8 mouse cellular contexts compared by ENCODE assay signal in the genomic region with DNA sequence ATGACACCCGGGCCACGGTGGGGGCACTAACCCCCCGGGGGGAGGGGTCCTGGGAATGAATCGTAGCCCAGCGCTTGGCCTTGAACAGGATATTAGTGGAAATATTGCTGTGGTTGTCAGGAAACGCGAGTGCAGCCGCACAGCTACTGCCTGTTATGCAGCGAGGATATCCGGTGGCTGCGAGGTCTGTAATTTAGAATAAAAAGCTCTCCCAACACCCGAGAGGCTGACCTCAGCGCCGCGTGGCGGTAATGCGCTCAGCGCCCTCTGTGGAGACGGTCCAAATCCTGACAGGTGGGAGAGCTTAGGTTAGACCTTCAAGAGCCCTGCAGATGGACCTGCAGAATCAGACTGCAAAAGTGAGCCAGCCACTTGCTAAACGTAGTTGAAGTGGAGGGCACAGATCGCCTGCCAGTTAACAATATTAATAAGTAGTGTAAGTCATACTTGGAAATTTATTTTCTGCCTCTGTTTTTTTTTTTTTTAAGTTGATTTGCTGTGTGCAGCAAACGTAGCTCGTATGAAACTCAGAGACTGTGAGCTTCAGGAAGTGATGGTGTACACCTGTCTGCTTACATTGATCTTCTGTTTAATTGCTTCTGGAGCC. TPM values are rescaled to one million over a fixed set of nuclear protein-coding genes. Genes with fewer than 3 reads are reported as not detected.
DNase-seq lines count a peak whose midpoint lies in the region; ATAC-seq and TF ChIP-seq lines count a peak whose summit lies in the region.

No protein-coding gene starts in this region.

- H3K27me3 ChIP-seq in embryonic facial prominence, embryonic 14.5 days (replicated peaks; ENCODE audit: control insufficient read depth, insufficient read depth, low read length), result no peaks in the 10 kb centered on the region
- 0 out of 2 replicates have a peak, but pooled peaks cover 3% of the 10 kb centered on the region for H3K27me3 ChIP-seq in midbrain, embryonic 15.5 days (replicated peaks)

- peak overlapping the region; percentile 59 to 64 for H3K4me3 ChIP-seq in ES-E14 (ENCODE audit: insufficient read depth in 1 of 2, low read depth in 1 of 2, low read length in 2 of 2, poor library complexity in 1 of 2, severe bottlenecking in 1 of 2)
- peak overlapping the region; percentile 90 for H3K4me3 ChIP-seq in embryonic facial prominence, embryonic 14.5 days (ENCODE audit: low read depth, low read length)
- H3K4me3 ChIP-seq in midbrain, embryonic 15.5 days, result peak overlapping the region; percentile 91

- H3K9ac ChIP-seq in ES-E14 (ENCODE audit: insufficient read depth, low read depth, low read length, poor library complexity, severe bottlenecking), result peak overlapping the region; percentile 68
- H3K9ac ChIP-seq in embryonic facial prominence, embryonic 14.5 days (ENCODE audit: low read depth, low read length), result peak overlapping the region; percentile 93
- H3K9ac ChIP-seq in midbrain, embryonic 15.5 days, result peak overlapping the region; percentile 88

- no peaks in the 10 kb centered on the region for H3K4me1 ChIP-seq in ES-E14 (ENCODE audit: control insufficient read depth in 2 of 2, insufficient read depth in 2 of 2, low read length in 2 of 2, poor library complexity in 1 of 2)
- peaks cover 13% of the 10 kb centered on the region for H3K4me1 ChIP-seq in embryonic facial prominence, embryonic 14.5 days (ENCODE audit: control insufficient read depth, insufficient read depth, low read length)
- H3K4me1 ChIP-seq in midbrain, embryonic 15.5 days, result peaks cover 34% of the 10 kb centered on the region

- DNase-seq in kidney, adult 18-20 months, result peak; percentile 59
- no peak for DNase-seq in kidney, adult 8-10 months
- no peak for DNase-seq in ES-E14 (ENCODE audit: low read depth, low spot score)
- DNase-seq in embryonic facial prominence, embryonic 14.5 days (ENCODE audit: low spot score), result peak; percentile 85
- DNase-seq in heart, postnatal 25 days (ENCODE audit: low spot score), result peak; percentile 39
- peak; percentile 82 for DNase-seq in liver
- peak; percentile 38 for DNase-seq in urinary bladder, postnatal 25 days (ENCODE audit: low spot score)

- intact Hi-C loops in heart, postnatal 25 days (cut with DNase I), result loop anchor here (2.0 to 5.0 kb wide), 3 partner anchors 82 to 272 kb away; partner anchors contain the start of gene Mnd1

- H3K9me3 ChIP-seq in ES-E14 (ENCODE audit: control insufficient read depth, insufficient read depth, low read depth, low read length), result no peaks in the 10 kb centered on the region
- H3K9me3 ChIP-seq in embryonic facial prominence, embryonic 14.5 days (ENCODE audit: control insufficient read depth, low read length), result no peaks in the 10 kb centered on the region
- no peaks in the 10 kb centered on the region for H3K9me3 ChIP-seq in midbrain, embryonic 15.5 days

- ATAC-seq in embryonic facial prominence, embryonic 14.5 days (ENCODE audit: low read depth), result peak; percentile 74
- ATAC-seq in midbrain, embryonic 15.5 days (replicated peaks), result peak; percentile 71

- peak overlapping the region; percentile 99 for H3K4me2 ChIP-seq in embryonic facial prominence, embryonic 14.5 days (ENCODE audit: low read depth, low read length)
- peak overlapping the region; percentile 82 for H3K4me2 ChIP-seq in midbrain, embryonic 15.5 days

- H3K27ac ChIP-seq in ES-E14 (ENCODE audit: insufficient read depth, low read depth, low read length, poor library complexity, severe bottlenecking), result no peak overlapping the region
- peak overlapping the region; percentile 89 for H3K27ac ChIP-seq in embryonic facial prominence, embryonic 14.5 days (replicated peaks; ENCODE audit: low read depth, low read length)
- peak overlapping the region; percentile 92 for H3K27ac ChIP-seq in midbrain, embryonic 15.5 days

- in situ Hi-C loops in ES-E14 (cut with MboI; ENCODE audit: low sequenced_read_pairs in 2 of 2, unreplicated experiment in 2 of 2), result no loop called here

- WGBS in embryonic facial prominence, embryonic 14.5 days, result 2% methylated on average over 23 of the region's 23 CpGs
- whole genome bisulfite sequencing in midbrain, embryonic 15.5 days, result 5% methylated on average over 23 of the region's 23 CpGs

- H3K36me3 ChIP-seq in ES-E14 (ENCODE audit: control insufficient read depth, insufficient read depth, low read length, poor library complexity, severe bottlenecking), result no peaks in the 10 kb centered on the region
- peaks cover 8% of the 10 kb centered on the region; the same call in 1 of the 2 replicates for H3K36me3 ChIP-seq in embryonic facial prominence, embryonic 14.5 days (ENCODE audit: control insufficient read depth, insufficient read depth, low read length)
- H3K36me3 ChIP-seq in midbrain, embryonic 15.5 days (replicated peaks), result no peaks in the 10 kb centered on the region

TF ChIP-seq in ES-E14, 5 proteins besides CTCF, POLR2A, EP300 and RAD21:
- no peak for TF ChIP-seq CHD2 (IDR thresholded peaks at IDR 0.05; ENCODE audit: low read depth, low read length)
- no peak for TF ChIP-seq ZC3H11A (IDR thresholded peaks at IDR 0.05; ENCODE audit: borderline replicate concordance, low read depth, low read length)
- no peak for TF ChIP-seq ZNF384 (IDR thresholded peaks at IDR 0.05; ENCODE audit: low read depth, low read length)
- TF ChIP-seq MAFK (IDR thresholded peaks at IDR 0.05; ENCODE audit: insufficient read depth, low read depth, low read length), result no peak
- no peak for TF ChIP-seq HCFC1 (IDR thresholded peaks at IDR 0.05; ENCODE audit: borderline replicate concordance, insufficient read depth, low read length)

RNA-seq across cellular contexts. Expression of gene Tmem131l, which starts 0.6 kb away (rescaled TPM):
- total RNA-seq in ES-E14 (2012; rRNA removed), result 31.5 and 49.3 TPM in 2 replicates
- polyA plus RNA-seq in embryonic facial prominence, embryonic 14.5 days (2014; fragmentation: Nextera tagmentation; extraction: Ambion mirVana), result 46.5 and 61.2 TPM in 2 replicates
- total RNA-seq in heart, postnatal 25 days (2021), result 10 to 100 TPM; 19.4 to 20.8 TPM
- 70.7 and 72.8 TPM in 2 replicates for polyA plus RNA-seq in midbrain, embryonic 15.5 days (2015; fragmentation: Nextera tagmentation; extraction: Ambion mirVana)

Comparison
In these comparisons a context has a peak if more than half of its experiments do, and no peak if none do; other contexts are left out.
1. DNase-seq: peak in kidney, adult 18-20 months (single experiment), embryonic facial prominence, embryonic 14.5 days (single experiment), heart, postnatal 25 days (single experiment), liver (single experiment) and urinary bladder, postnatal 25 days (single experiment); none in kidney, adult 8-10 months (0 of 2) and ES-E14 (single experiment).
2. Peak in every context shown above with its lines, with median percentiles within 50 percentile points of each other: H3K4me3 ChIP-seq and H3K9ac ChIP-seq.